Mouse (Mus musculus): ENCODE data around the gene Gpam.

DNA sequence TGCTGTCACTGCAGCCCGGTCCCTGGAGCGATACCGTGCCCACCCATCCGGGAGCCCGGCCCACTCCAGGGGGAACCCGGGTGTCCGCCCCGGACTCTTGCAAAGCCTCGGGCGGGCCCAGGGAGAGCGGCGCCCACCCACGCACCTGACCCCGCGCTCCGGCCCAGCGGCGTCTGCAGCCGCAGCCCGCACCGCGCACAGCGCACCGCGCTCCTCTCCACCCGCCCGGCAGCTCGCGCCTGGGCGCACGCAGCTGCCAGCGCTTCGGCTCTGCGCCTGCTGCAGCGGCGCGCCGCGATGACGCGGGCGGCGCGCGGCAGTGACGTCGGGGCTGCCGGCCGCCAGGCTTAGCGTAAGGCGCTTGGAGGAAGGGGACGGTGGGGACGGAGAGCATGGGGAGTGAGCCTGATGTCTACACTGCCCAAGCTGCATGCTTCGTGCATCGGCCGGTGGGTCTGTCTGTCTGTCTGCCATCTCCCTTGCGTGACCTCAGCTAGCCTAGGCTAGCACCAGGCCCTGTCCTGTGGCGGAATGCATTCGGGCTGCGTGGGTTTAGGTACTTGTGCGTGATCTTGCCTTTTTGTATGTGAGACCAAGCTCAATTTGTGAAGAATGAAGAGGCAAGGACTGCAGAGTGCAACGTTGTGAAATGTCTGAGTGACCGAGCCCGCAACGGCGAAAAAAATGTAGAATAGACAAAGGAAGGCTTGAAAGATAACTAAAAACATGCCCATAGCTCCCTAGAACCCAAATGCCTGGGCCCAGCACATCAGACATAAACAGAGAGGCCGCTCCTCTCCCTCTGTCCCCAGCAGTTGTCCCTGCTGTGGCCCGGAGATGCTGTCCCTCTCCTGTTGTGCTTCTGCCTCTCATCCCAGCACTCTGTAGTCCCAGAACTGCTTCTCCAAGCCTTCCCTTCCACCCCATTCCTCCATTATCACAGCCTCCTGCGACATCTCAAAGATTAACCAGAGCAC lies 27.6 kb downstream of the Gpam start:
- TF ChIP-seq POLR2A (IDR thresholded peaks at IDR 0.05; ENCODE audit: insufficient read depth, low read depth, low read length): peak; percentile 93
- no peak for TF ChIP-seq CTCF (IDR thresholded peaks at IDR 0.05)
- TF ChIP-seq EP300 (IDR thresholded peaks at IDR 0.05; ENCODE audit: insufficient read depth, low read depth, low read length): peak; percentile 74; the same call in 1 of the 2 replicates

Data from heart, adult 2 months (tissue).